Comparison of ENCODE assay signal across 16 mouse cellular contexts in genomic region chr10:69126546-69126945, GRCm38 (mm10).
"Had no signal": no experiment of that assay in that cellular context is flagged by ENCODE, and none has a peak within 500 bp of the region (broad histone marks: within the 10 kb centered on the region; RNA-seq: fewer than 3 reads in every experiment).

No protein-coding gene starts in this region.

- H3K9me3 ChIP-seq: neural tube, embryonic 13.5 days; neural tube, embryonic 15.5 days; stomach, embryonic 15.5 days had no signal

- H3K36me3 ChIP-seq: neural tube, embryonic 13.5 days; neural tube, embryonic 15.5 days; stomach, embryonic 15.5 days had no signal

- H3K9ac ChIP-seq: neural tube, embryonic 13.5 days; neural tube, embryonic 15.5 days; stomach, embryonic 15.5 days had no signal

- H3K27me3 ChIP-seq: neural tube, embryonic 13.5 days; neural tube, embryonic 15.5 days; stomach, embryonic 15.5 days had no signal

- H3K4me1 ChIP-seq: neural tube, embryonic 15.5 days; stomach, embryonic 15.5 days had no signal

- DNase-seq: retina, postnatal 1 day; right cerebral cortex, adult 18-20 months; right cerebral cortex, postnatal 14 days; right cerebral cortex, postnatal 25 days; right cerebral cortex, postnatal 4 days; spleen, adult 18-20 months; thymus, adult 18-20 months; thymus, adult 2 months; thymus, postnatal 14 days; thymus, postnatal 25 days; thymus, postnatal 36 days; thymus, postnatal 4 days had no signal

- H3K4me2 ChIP-seq: neural tube, embryonic 13.5 days; neural tube, embryonic 15.5 days; stomach, embryonic 15.5 days had no signal

- H3K4me3 ChIP-seq: neural tube, embryonic 13.5 days; neural tube, embryonic 15.5 days; stomach, embryonic 15.5 days had no signal

- H3K27ac ChIP-seq: neural tube, embryonic 13.5 days; neural tube, embryonic 15.5 days; stomach, embryonic 15.5 days; stomach, postnatal 0 days had no signal
